ENCODE assay signal across 15 mouse cellular contexts in genomic region chr4:56349216-56349615, GRCm38 (mm10).
"Had no signal": no experiment of that assay in that cellular context is flagged by ENCODE, and none has a peak within 500 bp of the region (broad histone marks: within the 10 kb centered on the region; RNA-seq: fewer than 3 reads in every experiment).

No protein-coding gene starts in this region.

- H3K4me2 ChIP-seq: limb, embryonic 15.5 days; neural tube, embryonic 15.5 days had no signal

- DNase-seq: kidney, postnatal 25 days; layer of hippocampus, adult 9-11 months; layer of hippocampus, postnatal 36 days; lung, adult 18-20 months; lung, postnatal 36 days; midbrain, embryonic 14.5 days; right cerebral cortex, adult 18-20 months; right cerebral cortex, postnatal 25 days; thymus, postnatal 4 days had no signal

- H3K27me3 ChIP-seq: limb, embryonic 15.5 days; neural tube, embryonic 15.5 days had no signal

- H3K36me3 ChIP-seq: limb, embryonic 15.5 days; midbrain, embryonic 10.5 days; neural tube, embryonic 15.5 days had no signal

- H3K4me3 ChIP-seq: limb, embryonic 15.5 days; midbrain, embryonic 10.5 days; myocyte; neural tube, embryonic 15.5 days had no signal

- H3K9me3 ChIP-seq: limb, embryonic 15.5 days; midbrain, embryonic 10.5 days; neural tube, embryonic 15.5 days had no signal

- H3K9ac ChIP-seq: limb, embryonic 15.5 days; liver, embryonic 14.5 days; neural tube, embryonic 15.5 days had no signal

- H3K27ac ChIP-seq: limb, embryonic 15.5 days; liver, embryonic 14.5 days; midbrain, embryonic 10.5 days; neural tube, embryonic 15.5 days; stomach, postnatal 0 days had no signal

- H3K4me1 ChIP-seq: midbrain, embryonic 10.5 days; neural tube, embryonic 15.5 days had no signal
